Mouse (Mus musculus) lung, embryonic 14.5 days (tissue): ENCODE results near the gene Il13ra1. TPM values are rescaled to one million over a fixed set of nuclear protein-coding genes. Genes with fewer than 3 reads are reported as not detected.

Experiments used
- ATAC-seq: fragments of 200-750 bp; cut with Nextera tagmentation; 2 replicates; pipeline ENCODE4 v1.8.0; 2017; ENCODE audit warnings: mild to moderate bottlenecking, moderate TSS enrichment, moderate library complexity; ENCODE audit not compliant: insufficient read depth
- DNase-seq: peaks from one replicate; pipeline ENCODE4 v3.0.0-alpha.2; 2015
- H3K27ac ChIP-seq: fragments of 300-500 bp; sonication (generic); 2 replicates; pipeline ENCODE4 v1.5.1; 2014; ENCODE audit warnings: low read depth, mild to moderate bottlenecking, moderate library complexity
- H3K27me3 ChIP-seq: fragments of 300-500 bp; sonication (generic); 2 replicates; pipeline ENCODE4 v1.6.1; 2014; ENCODE audit warnings: low read length, control low read depth; ENCODE audit not compliant: insufficient read depth
- H3K36me3 ChIP-seq: fragments of 300-500 bp; sonication (generic); 2 replicates; pipeline ENCODE4 v1.6.1; 2014; ENCODE audit warnings: control low read depth; ENCODE audit not compliant: insufficient read depth
- H3K4me1 ChIP-seq: fragments of 300-500 bp; sonication (generic); 2 replicates; pipeline ENCODE4 v1.6.1; 2014; ENCODE audit warnings: antibody characterized with exemption, control low read depth; ENCODE audit not compliant: insufficient read depth
- H3K4me2 ChIP-seq: fragments of 300-500 bp; sonication (generic); 2 replicates; pipeline ENCODE4 v1.6.1; 2014; ENCODE audit warnings: mild to moderate bottlenecking
- H3K4me3 ChIP-seq: fragments of 300-500 bp; sonication (generic); 2 replicates; pipeline ENCODE4 v1.5.1; 2014; ENCODE audit warnings: low read depth, low read length
- H3K9ac ChIP-seq: fragments of 300-500 bp; sonication (generic); 2 replicates; pipeline ENCODE4 v1.6.1; 2014
- H3K9me3 ChIP-seq: fragments of 300-500 bp; sonication (generic); 2 replicates; pipeline ENCODE4 v1.6.1; 2016; ENCODE audit warnings: low read depth, low read length, control low read depth
- CTCF ChIP-seq: IDR thresholded peaks from 2 replicates; pipeline ENCODE4 v1.5.1; 2016; ENCODE audit warnings: antibody characterized with exemption, low read depth
- WGBS: fragments of 180-500 bp; shearing (Covaris S2); extraction: QIAGEN DNeasy Blood & Tissue Kit; methylation state at CpG from one replicate; pipeline ENCODE4 v1.1.7; 2014; 5-methylcytosine and 5-hydroxymethylcytosine counted together
- polyA plus RNA-seq: library from polyadenylated mRNA; unstranded; fragments of >200 nt; fragmentation: Nextera tagmentation; extraction: Ambion mirVana; gene quantifications from 2 replicates; pipeline ENCODE4 v1.2.1, GENCODE M21; 2014

The Il13ra1 gene
- polyA plus RNA-seq, 1 experiment from 2014 or later = 30.6 TPM

- Histone ChIP-seq H3K9ac (no peak within 1 kb of the TSS), H3K4me2 (peak within 1 kb of the TSS; percentile 50), H3K4me3 (peak within 1 kb of the TSS; percentile 8; the same call in 1 of the 2 replicates), H3K27me3 (no peaks in the 10 kb centered on the region), H3K36me3 (no peaks in the 10 kb centered on the region), H3K9me3 (no peaks in the 10 kb centered on the region), H3K4me1 (no peaks in the 10 kb centered on the region), H3K27ac (no peak within 1 kb of the TSS)
- DNase-seq (peak; percentile 43), ATAC-seq (peak; percentile 70; the same call in 1 of the 2 replicates)
- 9% methylated on average over 23 of the region's 28 CpGs for WGBS
- TF ChIP-seq CTCF = no peak
Measured at GRCm38 (mm10) chrX:36195736-36196525, 84.0 kb downstream of the Il13ra1 start, which contains the start of gene Zcchc12. Gene Zcchc12, plus strand, starts transcription at chrX:36195904.

- no peaks in the 10 kb centered on the region for H3K9me3 ChIP-seq
- no peaks in the 10 kb centered on the region for H3K36me3 ChIP-seq
- 0 out of 2 replicates have a peak, but pooled peaks have one; percentile 17 for TF ChIP-seq CTCF
- H3K4me3 ChIP-seq = no peak overlapping the region
- no peaks in the 10 kb centered on the region for H3K4me1 ChIP-seq
- DNase-seq (no peak), ATAC-seq (no peak)
- WGBS = 66% methylated on average over 2 of the region's 2 CpGs
- no peak overlapping the region for H3K27ac ChIP-seq
- H3K4me2 ChIP-seq = no peak overlapping the region
- H3K9ac ChIP-seq = no peak overlapping the region
- no peaks in the 10 kb centered on the region for H3K27me3 ChIP-seq
Measured at GRCm38 (mm10) chrX:36209554-36209953, 97.6 kb downstream of the Il13ra1 start.

- whole genome bisulfite sequencing = 67% methylated on average over 3 of the region's 3 CpGs
- no peak overlapping the region for H3K4me3 ChIP-seq
- TF ChIP-seq CTCF = no peak
- ATAC-seq (no peak), DNase-seq (no peak)
- no peaks in the 10 kb centered on the region for H3K9me3 ChIP-seq
- no peak overlapping the region for H3K27ac ChIP-seq
- no peak overlapping the region for H3K9ac ChIP-seq
- H3K27me3 ChIP-seq = no peaks in the 10 kb centered on the region
- H3K36me3 ChIP-seq = no peaks in the 10 kb centered on the region
- no peaks in the 10 kb centered on the region for H3K4me1 ChIP-seq
- no peak overlapping the region for H3K4me2 ChIP-seq
Measured at GRCm38 (mm10) chrX:36211216-36211615, 99.3 kb downstream of the Il13ra1 start.

Other genes with a start within 250 kb of the Il13ra1 start
- gene Dock11, start 223.3 kb upstream of the Il13ra1 start, polyA plus RNA-seq = 10.4 and 12.2 TPM in 2 replicates
- gene Zcchc12, start 83.8 kb downstream of the Il13ra1 start, polyA plus RNA-seq = 1.2 and 1.5 TPM in 2 replicates
- 0.71 and 1.0 TPM in 2 replicates for gene Lonrf3, start 216.2 kb downstream of the Il13ra1 start, polyA plus RNA-seq